Mouse (Mus musculus): ENCODE measurements at regions not wholly inside any gene's neighbourhood (a gene's known extent, or its start where the extent isn't known, plus 50 kb on each side); places are given as distances from the start of the nearest gene placed in this dataset.

GRCm38 (mm10) chrX:19148251-19148650 lies 332.9 kb downstream of the Tex13c3 start:
- no peaks in the 10 kb centered on the region; the same call in 1 of the 2 replicates for H3K4me1 ChIP-seq (ENCODE audit: control insufficient read depth, insufficient read depth, low read length)
- TF ChIP-seq CTCF (IDR thresholded peaks at IDR 0.05; ENCODE audit: extremely low read depth, insufficient read depth, low read length) (no peak), POLR2A (IDR thresholded peaks at IDR 0.05; ENCODE audit: extremely low read depth, insufficient read depth, low read length) (no peak)
- H3K4me3 ChIP-seq (ENCODE audit: insufficient read depth, low read length), result no peak overlapping the region
- no peak overlapping the region for H3K27ac ChIP-seq (ENCODE audit: insufficient read depth, low read length)

GRCm38 (mm10) chrX:19112753-19113152 lies 368.4 kb downstream of the Tex13c3 start:
- no peak for TF ChIP-seq CTCF (IDR thresholded peaks at IDR 0.05; ENCODE audit: extremely low read depth, insufficient read depth, low read length)
- no peak for TF ChIP-seq POLR2A (IDR thresholded peaks at IDR 0.05; ENCODE audit: extremely low read depth, insufficient read depth, low read length)

GRCm38 (mm10) chrX:19102911-19103310 lies 378.2 kb downstream of the Tex13c3 start:
- no peaks in the 10 kb centered on the region for H3K4me1 ChIP-seq (ENCODE audit: control insufficient read depth, insufficient read depth, low read length)
- TF ChIP-seq POLR2A (IDR thresholded peaks at IDR 0.05; ENCODE audit: extremely low read depth, insufficient read depth, low read length) (no peak), CTCF (IDR thresholded peaks at IDR 0.05; ENCODE audit: extremely low read depth, insufficient read depth, low read length) (no peak)
- no peak overlapping the region for H3K27ac ChIP-seq (ENCODE audit: insufficient read depth, low read length)
- H3K4me3 ChIP-seq (ENCODE audit: insufficient read depth, low read length), result no peak overlapping the region

More at GRCm38 (mm10) chrX:19112753-19113152, 368.4 kb downstream of the Tex13c3 start:
- Histone ChIP-seq H3K4me3 (ENCODE audit: insufficient read depth, low read length) (no peak overlapping the region), H3K27ac (ENCODE audit: insufficient read depth, low read length) (no peak overlapping the region), H3K4me1 (ENCODE audit: control insufficient read depth, insufficient read depth, low read length) (no peaks in the 10 kb centered on the region)

- TF ChIP-seq POLR2A (IDR thresholded peaks at IDR 0.05; ENCODE audit: extremely low read depth, insufficient read depth, low read length), result no peak
- no peak for TF ChIP-seq CTCF (IDR thresholded peaks at IDR 0.05; ENCODE audit: extremely low read depth, insufficient read depth, low read length)
- H3K27ac ChIP-seq (ENCODE audit: insufficient read depth, low read length), result no peak overlapping the region
- H3K4me3 ChIP-seq (ENCODE audit: insufficient read depth, low read length), result no peak overlapping the region
- no peaks in the 10 kb centered on the region for H3K4me1 ChIP-seq (ENCODE audit: control insufficient read depth, insufficient read depth, low read length)
Observed at GRCm38 (mm10) chrX:19095960-19096359, 385.2 kb downstream of the Tex13c3 start.

- Histone ChIP-seq H3K4me3 (ENCODE audit: insufficient read depth, low read length) (no peak overlapping the region), H3K27ac (ENCODE audit: insufficient read depth, low read length) (no peak overlapping the region), H3K4me1 (ENCODE audit: control insufficient read depth, insufficient read depth, low read length) (no peaks in the 10 kb centered on the region)
- TF ChIP-seq POLR2A (IDR thresholded peaks at IDR 0.05; ENCODE audit: extremely low read depth, insufficient read depth, low read length), result no peak
- no peak for TF ChIP-seq CTCF (IDR thresholded peaks at IDR 0.05; ENCODE audit: extremely low read depth, insufficient read depth, low read length)
Observed at GRCm38 (mm10) chrX:19084435-19084834, 396.7 kb downstream of the Tex13c3 start.

- Histone ChIP-seq H3K27ac (ENCODE audit: insufficient read depth, low read length) (no peak overlapping the region), H3K4me3 (ENCODE audit: insufficient read depth, low read length) (no peak overlapping the region), H3K4me1 (ENCODE audit: control insufficient read depth, insufficient read depth, low read length) (no peaks in the 10 kb centered on the region)
- TF ChIP-seq POLR2A (IDR thresholded peaks at IDR 0.05; ENCODE audit: extremely low read depth, insufficient read depth, low read length) (no peak), CTCF (IDR thresholded peaks at IDR 0.05; ENCODE audit: extremely low read depth, insufficient read depth, low read length) (no peak)
Observed at GRCm38 (mm10) chrX:19080021-19080420, 401.1 kb downstream of the Tex13c3 start.

All from cortical plate, adult 2 months (tissue).